Mouse (Mus musculus) forebrain, embryonic 11.5 days (tissue): ENCODE measurements at regions not wholly inside any gene's neighbourhood (a gene's known extent, or its start where the extent isn't known, plus 50 kb on each side); places are given as distances from the start of the nearest gene placed in this dataset.

Experiments used
- ATAC-seq: fragments of 200-750 bp; cut with Nextera tagmentation; replicated peaks from 2 replicates; pipeline ENCODE4 v1.8.0; 2017; ENCODE audit warnings: moderate TSS enrichment; ENCODE audit not compliant: low FRiP score
- DNase-seq: peaks from one replicate; pipeline ENCODE4 v3.0.0-alpha.2; 2017; ENCODE audit warnings: low spot score
- H3K27ac ChIP-seq: fragments of 300-500 bp; sonication (generic); 2 replicates; pipeline ENCODE4 v1.5.1; 2014; ENCODE audit warnings: low read depth, low read length
- H3K27me3 ChIP-seq: fragments of 300-500 bp; sonication (generic); 2 replicates; pipeline ENCODE4 v1.6.1; 2014; ENCODE audit warnings: mild to moderate bottlenecking, low read length, mixed read lengths; ENCODE audit not compliant: control insufficient read depth, insufficient read depth
- H3K36me3 ChIP-seq: fragments of 300-500 bp; sonication (generic); 2 replicates; pipeline ENCODE4 v1.6.1; 2014; ENCODE audit warnings: mild to moderate bottlenecking, low read length, moderate library complexity, mixed read lengths; ENCODE audit not compliant: control insufficient read depth, insufficient read depth
- H3K4me1 ChIP-seq: fragments of 300-500 bp; sonication (generic); replicated peaks from 2 replicates; pipeline ENCODE4 v1.6.1; 2014; ENCODE audit warnings: low read length, mixed read lengths; ENCODE audit not compliant: control insufficient read depth, insufficient read depth
- H3K4me2 ChIP-seq: fragments of 300-500 bp; sonication (generic); 2 replicates; pipeline ENCODE4 v1.6.1; 2014; ENCODE audit warnings: low read depth, mild to moderate bottlenecking, low read length, moderate library complexity, mixed read lengths; ENCODE audit not compliant: severe bottlenecking
- H3K4me3 ChIP-seq: fragments of 300-500 bp; sonication (generic); 2 replicates; pipeline ENCODE4 v1.5.1; 2014; ENCODE audit warnings: low read depth, low read length
- H3K9ac ChIP-seq: fragments of 300-500 bp; sonication (generic); 2 replicates; pipeline ENCODE4 v1.6.1; 2014; ENCODE audit warnings: low read length
- H3K9me3 ChIP-seq: fragments of 300-500 bp; sonication (generic); 2 replicates; pipeline ENCODE4 v1.6.1; 2016; ENCODE audit warnings: low read length, mixed read lengths; ENCODE audit not compliant: control insufficient read depth
- WGBS: fragments of 180-500 bp; shearing (Covaris S2); extraction: QIAGEN DNeasy Blood & Tissue Kit; methylation state at CpG from one replicate; pipeline ENCODE4 v1.1.7; 2014; 5-methylcytosine and 5-hydroxymethylcytosine counted together

GRCm38 (mm10) chr4:5206394-5207099 is 413.4 kb upstream of the Impad1 start:
- WGBS = 74% methylated on average over 1 of the region's 1 CpGs
- no peak overlapping the region for H3K27ac ChIP-seq
- H3K4me2 ChIP-seq = no peak overlapping the region
- H3K4me3 ChIP-seq = no peak overlapping the region
- no peak overlapping the region for H3K9ac ChIP-seq
- no peaks in the 10 kb centered on the region for H3K27me3 ChIP-seq
- no peaks in the 10 kb centered on the region for H3K36me3 ChIP-seq
- no peaks in the 10 kb centered on the region for H3K4me1 ChIP-seq
- no peak for ATAC-seq
- no peak for DNase-seq
- no peaks in the 10 kb centered on the region for H3K9me3 ChIP-seq

- DNase-seq (no peak), ATAC-seq (no peak)
- no peaks in the 10 kb centered on the region for H3K4me1 ChIP-seq
- H3K4me3 ChIP-seq = no peak overlapping the region
- WGBS = 81% methylated on average over 7 of the region's 7 CpGs
- no peak overlapping the region for H3K27ac ChIP-seq
- no peaks in the 10 kb centered on the region for H3K9me3 ChIP-seq
- no peak overlapping the region for H3K9ac ChIP-seq
- H3K36me3 ChIP-seq = no peaks in the 10 kb centered on the region
- no peak overlapping the region for H3K4me2 ChIP-seq
- H3K27me3 ChIP-seq = no peaks in the 10 kb centered on the region
Observed at GRCm38 (mm10) chr4:5205328-5206208, 412.4 kb upstream of the Impad1 start.

GRCm38 (mm10) chr4:5194272-5194671 is 401.1 kb upstream of the Impad1 start:
- Histone ChIP-seq H3K27me3 (no peaks in the 10 kb centered on the region), H3K27ac (no peak overlapping the region), H3K4me1 (no peaks in the 10 kb centered on the region), H3K4me3 (no peak overlapping the region), H3K4me2 (no peak overlapping the region), H3K36me3 (no peaks in the 10 kb centered on the region), H3K9me3 (no peaks in the 10 kb centered on the region), H3K9ac (no peak overlapping the region)
- DNase-seq (no peak), ATAC-seq (peak; percentile 65)
- 12% methylated on average over 3 of the region's 3 CpGs for WGBS

- WGBS = 82% methylated on average over 1 of the region's 1 CpGs
Observed at GRCm38 (mm10) chr4:5181591-5181990, 388.4 kb upstream of the Impad1 start.

GRCm38 (mm10) chr4:5178991-5179693 is 386.0 kb upstream of the Impad1 start:
- Histone ChIP-seq H3K4me2 (no peak overlapping the region), H3K9me3 (no peaks in the 10 kb centered on the region), H3K9ac (no peak overlapping the region), H3K27me3 (no peaks in the 10 kb centered on the region), H3K36me3 (no peaks in the 10 kb centered on the region), H3K4me3 (no peak overlapping the region), H3K4me1 (no peaks in the 10 kb centered on the region), H3K27ac (no peak overlapping the region)
- 70% methylated on average over 11 of the region's 11 CpGs for WGBS
- DNase-seq (no peak), ATAC-seq (peak; percentile 67; the same call in 1 of the 2 replicates)

More at GRCm38 (mm10) chr4:5181591-5181990, 388.4 kb upstream of the Impad1 start:
- no peak overlapping the region for H3K4me2 ChIP-seq
- ATAC-seq (no peak), DNase-seq (no peak)
- no peaks in the 10 kb centered on the region for H3K36me3 ChIP-seq
- no peaks in the 10 kb centered on the region for H3K4me1 ChIP-seq
- no peak overlapping the region for H3K4me3 ChIP-seq
- H3K9ac ChIP-seq = no peak overlapping the region
- no peaks in the 10 kb centered on the region for H3K27me3 ChIP-seq
- no peak overlapping the region for H3K27ac ChIP-seq
- no peaks in the 10 kb centered on the region for H3K9me3 ChIP-seq

- H3K27ac ChIP-seq = no peak overlapping the region
- no peaks in the 10 kb centered on the region for H3K36me3 ChIP-seq
- H3K4me1 ChIP-seq = no peaks in the 10 kb centered on the region
- H3K4me3 ChIP-seq = no peak overlapping the region
- ATAC-seq = no peak
- H3K9me3 ChIP-seq = no peaks in the 10 kb centered on the region
- 91% methylated on average over 1 of the region's 1 CpGs for WGBS
- DNase-seq = no peak
- H3K9ac ChIP-seq = no peak overlapping the region
- H3K27me3 ChIP-seq = no peaks in the 10 kb centered on the region
- H3K4me2 ChIP-seq = no peak overlapping the region
Observed at GRCm38 (mm10) chr4:5165263-5165662, 372.1 kb upstream of the Impad1 start.

- Histone ChIP-seq H3K27me3 (no peaks in the 10 kb centered on the region), H3K4me2 (no peak overlapping the region), H3K9ac (no peak overlapping the region), H3K36me3 (no peaks in the 10 kb centered on the region), H3K4me1 (no peaks in the 10 kb centered on the region), H3K27ac (no peak overlapping the region), H3K4me3 (no peak overlapping the region), H3K9me3 (no peaks in the 10 kb centered on the region)
- WGBS = 76% methylated on average over 1 of the region's 1 CpGs
- no peak for ATAC-seq
- no peak for DNase-seq
Observed at GRCm38 (mm10) chr4:5160931-5161330, 367.8 kb upstream of the Impad1 start.

GRCm38 (mm10) chr4:5130726-5131125 is 337.6 kb upstream of the Impad1 start:
- H3K9ac ChIP-seq = no peak overlapping the region
- H3K27ac ChIP-seq = no peak overlapping the region
- H3K36me3 ChIP-seq = no peaks in the 10 kb centered on the region
- H3K9me3 ChIP-seq = no peaks in the 10 kb centered on the region
- H3K4me1 ChIP-seq = no peaks in the 10 kb centered on the region
- WGBS = 80% methylated on average over 3 of the region's 3 CpGs
- no peaks in the 10 kb centered on the region for H3K27me3 ChIP-seq
- ATAC-seq (no peak), DNase-seq (no peak)
- H3K4me2 ChIP-seq = no peak overlapping the region
- H3K4me3 ChIP-seq = no peak overlapping the region
